Mouse (Mus musculus): ENCODE data around the gene 1190005I06Rik. TPM values are rescaled to one million over a fixed set of nuclear protein-coding genes. Genes with fewer than 3 reads are reported as not detected.

Gene 1190005I06Rik
- not detected in 2 replicates for polyA plus RNA-seq (2012; ENCODE audit: insufficient read depth, insufficient read length, low replicate concordance, missing spikeins)

- TF ChIP-seq POLR2A (IDR thresholded peaks at IDR 0.05; ENCODE audit: insufficient read depth, low read depth, low read length) (no peak), CTCF (IDR thresholded peaks at IDR 0.05; ENCODE audit: insufficient read depth, low read depth, low read length) (no peak)
- no peak within 1 kb of the TSS for H3K4me3 ChIP-seq (ENCODE audit: insufficient read depth, low read depth, low read length)
- H3K4me1 ChIP-seq (ENCODE audit: control insufficient read depth, insufficient read depth, low read length), result peaks cover 3% of the 10 kb centered on the region; the same call in 1 of the 2 replicates
- WGBS, result 55% methylated on average over 7 of the region's 7 CpGs
- H3K27ac ChIP-seq (ENCODE audit: insufficient read depth, low read depth, low read length), result no peak within 1 kb of the TSS
Observed at GRCm38 (mm10) chr8:120647532-120647931, at the start of gene 1190005I06Rik. 1190005I06Rik (minus strand) TSS chr8:120647632.

- H3K27ac ChIP-seq (ENCODE audit: insufficient read depth, low read depth, low read length), result no peak overlapping the region
- WGBS, result 47% methylated on average over 13 of the region's 13 CpGs
- H3K4me1 ChIP-seq (ENCODE audit: control insufficient read depth, insufficient read depth, low read length), result peaks cover 10% of the 10 kb centered on the region
- H3K4me3 ChIP-seq (ENCODE audit: insufficient read depth, low read depth, low read length), result no peak overlapping the region
- TF ChIP-seq CTCF (IDR thresholded peaks at IDR 0.05; ENCODE audit: insufficient read depth, low read depth, low read length) (no peak), POLR2A (IDR thresholded peaks at IDR 0.05; ENCODE audit: insufficient read depth, low read depth, low read length) (no peak)
Observed at GRCm38 (mm10) chr8:120696401-120697153, 49.1 kb upstream of the 1190005I06Rik start.

- TF ChIP-seq POLR2A (IDR thresholded peaks at IDR 0.05; ENCODE audit: insufficient read depth, low read depth, low read length) (no peak), CTCF (IDR thresholded peaks at IDR 0.05; ENCODE audit: insufficient read depth, low read depth, low read length) (no peak)
- no peak overlapping the region for H3K27ac ChIP-seq (ENCODE audit: insufficient read depth, low read depth, low read length)
- WGBS, result 57% methylated on average over 22 of the region's 22 CpGs
- no peak overlapping the region for H3K4me3 ChIP-seq (ENCODE audit: insufficient read depth, low read depth, low read length)
- peaks cover 7% of the 10 kb centered on the region; the same call in 1 of the 2 replicates for H3K4me1 ChIP-seq (ENCODE audit: control insufficient read depth, insufficient read depth, low read length)
Observed at GRCm38 (mm10) chr8:120693861-120694493, 46.5 kb upstream of the 1190005I06Rik start.

GRCm38 (mm10) chr8:120692934-120693333, 45.5 kb upstream of the 1190005I06Rik start:
- Histone ChIP-seq H3K27ac (ENCODE audit: insufficient read depth, low read depth, low read length) (no peak overlapping the region), H3K4me3 (ENCODE audit: insufficient read depth, low read depth, low read length) (no peak overlapping the region), H3K4me1 (ENCODE audit: control insufficient read depth, insufficient read depth, low read length) (peaks cover 7% of the 10 kb centered on the region; the same call in 1 of the 2 replicates)
- TF ChIP-seq POLR2A (IDR thresholded peaks at IDR 0.05; ENCODE audit: insufficient read depth, low read depth, low read length), result no peak
- no peak for TF ChIP-seq CTCF (IDR thresholded peaks at IDR 0.05; ENCODE audit: insufficient read depth, low read depth, low read length)
- 85% methylated on average over 4 of the region's 4 CpGs for WGBS

GRCm38 (mm10) chr8:120688511-120688910, 41.1 kb upstream of the 1190005I06Rik start:
- 90% methylated on average over 7 of the region's 7 CpGs for WGBS
- H3K4me1 ChIP-seq (ENCODE audit: control insufficient read depth, insufficient read depth, low read length), result no peaks in the 10 kb centered on the region
- no peak overlapping the region for H3K4me3 ChIP-seq (ENCODE audit: insufficient read depth, low read depth, low read length)
- TF ChIP-seq POLR2A (IDR thresholded peaks at IDR 0.05; ENCODE audit: insufficient read depth, low read depth, low read length) (no peak), CTCF (IDR thresholded peaks at IDR 0.05; ENCODE audit: insufficient read depth, low read depth, low read length) (no peak)
- no peak overlapping the region for H3K27ac ChIP-seq (ENCODE audit: insufficient read depth, low read depth, low read length)

- no peak for TF ChIP-seq POLR2A (IDR thresholded peaks at IDR 0.05; ENCODE audit: insufficient read depth, low read depth, low read length)
- no peak for TF ChIP-seq CTCF (IDR thresholded peaks at IDR 0.05; ENCODE audit: insufficient read depth, low read depth, low read length)
- Histone ChIP-seq H3K4me1 (ENCODE audit: control insufficient read depth, insufficient read depth, low read length) (no peaks in the 10 kb centered on the region), H3K4me3 (ENCODE audit: insufficient read depth, low read depth, low read length) (no peak overlapping the region), H3K27ac (ENCODE audit: insufficient read depth, low read depth, low read length) (no peak overlapping the region)
- WGBS, result 79% methylated on average over 8 of the region's 8 CpGs
Observed at GRCm38 (mm10) chr8:120687786-120688185, 40.4 kb upstream of the 1190005I06Rik start.

GRCm38 (mm10) chr8:120686576-120686975, 39.1 kb upstream of the 1190005I06Rik start:
- Histone ChIP-seq H3K27ac (ENCODE audit: insufficient read depth, low read depth, low read length) (no peak overlapping the region), H3K4me3 (ENCODE audit: insufficient read depth, low read depth, low read length) (no peak overlapping the region), H3K4me1 (ENCODE audit: control insufficient read depth, insufficient read depth, low read length) (no peaks in the 10 kb centered on the region)
- TF ChIP-seq CTCF (IDR thresholded peaks at IDR 0.05; ENCODE audit: insufficient read depth, low read depth, low read length) (no peak), POLR2A (IDR thresholded peaks at IDR 0.05; ENCODE audit: insufficient read depth, low read depth, low read length) (no peak)
- 88% methylated on average over 5 of the region's 5 CpGs for WGBS

GRCm38 (mm10) chr8:120686051-120686450, 38.6 kb upstream of the 1190005I06Rik start:
- no peak overlapping the region for H3K4me3 ChIP-seq (ENCODE audit: insufficient read depth, low read depth, low read length)
- no peak overlapping the region for H3K27ac ChIP-seq (ENCODE audit: insufficient read depth, low read depth, low read length)
- 79% methylated on average over 13 of the region's 13 CpGs for WGBS
- no peaks in the 10 kb centered on the region for H3K4me1 ChIP-seq (ENCODE audit: control insufficient read depth, insufficient read depth, low read length)
- TF ChIP-seq CTCF (IDR thresholded peaks at IDR 0.05; ENCODE audit: insufficient read depth, low read depth, low read length) (no peak), POLR2A (IDR thresholded peaks at IDR 0.05; ENCODE audit: insufficient read depth, low read depth, low read length) (no peak)

- Histone ChIP-seq H3K4me1 (ENCODE audit: control insufficient read depth, insufficient read depth, low read length) (no peaks in the 10 kb centered on the region), H3K4me3 (ENCODE audit: insufficient read depth, low read depth, low read length) (no peak overlapping the region), H3K27ac (ENCODE audit: insufficient read depth, low read depth, low read length) (no peak overlapping the region)
- WGBS, result 84% methylated on average over 8 of the region's 8 CpGs
- TF ChIP-seq POLR2A (IDR thresholded peaks at IDR 0.05; ENCODE audit: insufficient read depth, low read depth, low read length), result no peak
- no peak for TF ChIP-seq CTCF (IDR thresholded peaks at IDR 0.05; ENCODE audit: insufficient read depth, low read depth, low read length)
Observed at GRCm38 (mm10) chr8:120685591-120685990, 38.2 kb upstream of the 1190005I06Rik start.

Measured in olfactory bulb, adult 2 months (tissue).